Comparison of ENCODE assay signal across 19 mouse cellular contexts in genomic region chr6:50960341-50960740, GRCm38 (mm10).
DNase-seq lines count a peak whose midpoint lies in the region; ATAC-seq and TF ChIP-seq lines count a peak whose summit lies in the region.
"Had no signal": no experiment of that assay in that cellular context is flagged by ENCODE, and none has a peak within 500 bp of the region (broad histone marks: within the 10 kb centered on the region; RNA-seq: fewer than 3 reads in every experiment).

No protein-coding gene starts in this region.

- H3K4me3 ChIP-seq in midbrain, embryonic 10.5 days, result no peak overlapping the region
- H3K4me3 ChIP-seq in midbrain, embryonic 15.5 days, result no peak overlapping the region
- H3K4me3 ChIP-seq in embryonic facial prominence, embryonic 10.5 days, result no peak overlapping the region
- no peak overlapping the region for H3K4me3 ChIP-seq in embryonic fibroblast, embryonic 13.5 days (ENCODE audit: insufficient read depth, low read length)
- H3K4me3 ChIP-seq: forebrain, embryonic 12.5 days; gastrocnemius, adult 2 months; hindbrain, embryonic 13.5 days; intestine, embryonic 15.5 days had no signal

- DNase-seq in midbrain, embryonic 10.5 days (ENCODE audit: low spot score), result no peak
- DNase-seq in embryonic facial prominence, embryonic 10.5 days (ENCODE audit: low spot score), result no peak
- no peak for DNase-seq in spleen, postnatal 14 days (ENCODE audit: low spot score in 2 of 2)
- DNase-seq in MN1 (ENCODE audit: low spot score), result no peak
- DNase-seq: adrenal gland, adult 8-10 months; adrenal gland, postnatal 36 days; cerebellum, adult 2 months; cerebellum, postnatal 10 days; forebrain, postnatal 0 days; gastrocnemius, adult 2 months; gastrocnemius, postnatal 25 days; heart, postnatal 10 days; kidney, adult 18-20 months had no signal

- no peaks in the 10 kb centered on the region for H3K9me3 ChIP-seq in midbrain, embryonic 10.5 days (replicated peaks)
- H3K9me3 ChIP-seq in midbrain, embryonic 15.5 days, result no peaks in the 10 kb centered on the region
- H3K9me3 ChIP-seq in embryonic facial prominence, embryonic 10.5 days, result no peaks in the 10 kb centered on the region
- H3K9me3 ChIP-seq: forebrain, embryonic 12.5 days; hindbrain, embryonic 13.5 days; intestine, embryonic 15.5 days had no signal

- H3K4me2 ChIP-seq in midbrain, embryonic 15.5 days, result no peak overlapping the region
- H3K4me2 ChIP-seq: forebrain, embryonic 12.5 days; hindbrain, embryonic 13.5 days; intestine, embryonic 15.5 days had no signal

- 82% methylated on average over 5 of the region's 5 CpGs for WGBS in midbrain, embryonic 10.5 days
- 70% methylated on average over 5 of the region's 5 CpGs for WGBS in midbrain, embryonic 15.5 days
- WGBS in embryonic facial prominence, embryonic 10.5 days, result 67% methylated on average over 5 of the region's 5 CpGs

- peaks cover 23% of the 10 kb centered on the region for H3K4me1 ChIP-seq in midbrain, embryonic 10.5 days
- no peaks in the 10 kb centered on the region for H3K4me1 ChIP-seq in midbrain, embryonic 15.5 days
- peaks cover 67% of the 10 kb centered on the region for H3K4me1 ChIP-seq in embryonic facial prominence, embryonic 10.5 days
- H3K4me1 ChIP-seq in embryonic fibroblast, embryonic 13.5 days (ENCODE audit: control insufficient read depth, insufficient read depth, low read length), result peaks cover 10% of the 10 kb centered on the region
- H3K4me1 ChIP-seq: forebrain, embryonic 12.5 days; intestine, embryonic 15.5 days had no signal

- 0 out of 2 replicates have a peak overlapping the region, but pooled peaks have one; percentile 13 for H3K27ac ChIP-seq in midbrain, embryonic 10.5 days (replicated peaks)
- no peak overlapping the region for H3K27ac ChIP-seq in midbrain, embryonic 15.5 days
- peak overlapping the region; percentile 80 for H3K27ac ChIP-seq in embryonic facial prominence, embryonic 10.5 days (replicated peaks)
- H3K27ac ChIP-seq in embryonic fibroblast, embryonic 13.5 days (ENCODE audit: insufficient read depth, low read length), result peak overlapping the region; percentile 51; the same call in 1 of the 2 replicates
- H3K27ac ChIP-seq: forebrain, embryonic 12.5 days; gastrocnemius, adult 2 months; hindbrain, embryonic 13.5 days; intestine, embryonic 15.5 days had no signal

- H3K36me3 ChIP-seq in midbrain, embryonic 10.5 days, result no peaks in the 10 kb centered on the region
- H3K36me3 ChIP-seq in midbrain, embryonic 15.5 days (replicated peaks), result no peaks in the 10 kb centered on the region
- no peaks in the 10 kb centered on the region for H3K36me3 ChIP-seq in embryonic facial prominence, embryonic 10.5 days (replicated peaks)
- H3K36me3 ChIP-seq: forebrain, embryonic 12.5 days; hindbrain, embryonic 13.5 days; intestine, embryonic 15.5 days had no signal

- ATAC-seq in midbrain, embryonic 15.5 days (replicated peaks), result no peak
- ATAC-seq: forebrain, postnatal 0 days; intestine, embryonic 15.5 days had no signal

- no peak for TF ChIP-seq CTCF in embryonic fibroblast, embryonic 13.5 days (IDR thresholded peaks at IDR 0.05; ENCODE audit: borderline replicate concordance, insufficient read depth, low read length)

- no peak for TF ChIP-seq POLR2A in embryonic fibroblast, embryonic 13.5 days (IDR thresholded peaks at IDR 0.05; ENCODE audit: low read depth, low read length)

- no peaks in the 10 kb centered on the region for H3K27me3 ChIP-seq in midbrain, embryonic 10.5 days (ENCODE audit: low read depth, poor library complexity, severe bottlenecking)
- H3K27me3 ChIP-seq in midbrain, embryonic 15.5 days (replicated peaks), result no peaks in the 10 kb centered on the region
- H3K27me3 ChIP-seq in embryonic facial prominence, embryonic 10.5 days (replicated peaks; ENCODE audit: low read depth, poor library complexity, severe bottlenecking), result no peaks in the 10 kb centered on the region
- H3K27me3 ChIP-seq: CH12.LX; forebrain, embryonic 12.5 days; hindbrain, embryonic 13.5 days; intestine, embryonic 15.5 days had no signal

- no peak overlapping the region for H3K9ac ChIP-seq in midbrain, embryonic 15.5 days
- H3K9ac ChIP-seq: forebrain, embryonic 12.5 days; forebrain, postnatal 0 days; hindbrain, embryonic 13.5 days; intestine, embryonic 15.5 days had no signal
